Mouse (Mus musculus) intestine, embryonic 16.5 days (tissue): ENCODE measurements around the gene Plekho1. TPM values are rescaled to one million over a fixed set of nuclear protein-coding genes. Genes with fewer than 3 reads are reported as not detected.

Experiments
- ATAC-seq: fragments of 200-750 bp; cut with Nextera tagmentation; 2 replicates; pipeline ENCODE4 v1.8.0; 2017; ENCODE audit warnings: moderate TSS enrichment, moderate library complexity
- H3K27ac ChIP-seq: fragments of 300-500 bp; sonication (generic); 2 replicates; pipeline ENCODE4 v1.5.1; 2014; ENCODE audit warnings: mild to moderate bottlenecking, low read length
- H3K27me3 ChIP-seq: fragments of 300-500 bp; sonication (generic); replicated peaks from 2 replicates; pipeline ENCODE4 v1.6.1; 2014; ENCODE audit warnings: low read length, control low read depth, mixed read lengths; ENCODE audit not compliant: control insufficient read depth, insufficient read depth
- H3K36me3 ChIP-seq: fragments of 300-500 bp; sonication (generic); 2 replicates; pipeline ENCODE4 v1.6.1; 2014; ENCODE audit warnings: low read length, control low read depth; ENCODE audit not compliant: control insufficient read depth, insufficient read depth
- H3K4me1 ChIP-seq: fragments of 300-500 bp; sonication (generic); 2 replicates; pipeline ENCODE4 v1.6.1; 2014; ENCODE audit warnings: low read length, control low read depth, mixed read lengths; ENCODE audit not compliant: control insufficient read depth, insufficient read depth
- H3K4me2 ChIP-seq: fragments of 300-500 bp; sonication (generic); 2 replicates; pipeline ENCODE4 v1.6.1; 2014; ENCODE audit warnings: low read depth, low read length, control low read depth
- H3K4me3 ChIP-seq: fragments of 300-500 bp; sonication (generic); 2 replicates; pipeline ENCODE4 v1.5.1; 2014; ENCODE audit warnings: mild to moderate bottlenecking, low read length
- H3K9ac ChIP-seq: fragments of 300-500 bp; sonication (generic); 2 replicates; pipeline ENCODE4 v1.6.1; 2014; ENCODE audit warnings: low read depth, low read length
- H3K9me3 ChIP-seq: fragments of 300-500 bp; sonication (generic); 2 replicates; pipeline ENCODE4 v1.6.1; 2016; ENCODE audit warnings: low read length, control low read depth; ENCODE audit not compliant: control insufficient read depth
- WGBS: fragments of 180-500 bp; shearing (Covaris S2); extraction: QIAGEN DNeasy Blood & Tissue Kit; methylation state at CpG from one replicate; pipeline ENCODE4 v1.1.7; 2014; 5-methylcytosine and 5-hydroxymethylcytosine counted together
- polyA plus RNA-seq: library from polyadenylated mRNA; unstranded; fragments of >200 nt; fragmentation: Nextera tagmentation; extraction: Ambion mirVana; gene quantifications from 2 replicates; pipeline ENCODE4 v1.2.1, GENCODE M21; 2015

Gene Plekho1
- polyA plus RNA-seq, 1 experiment from 2014 or later: 17.7 TPM

DNA sequence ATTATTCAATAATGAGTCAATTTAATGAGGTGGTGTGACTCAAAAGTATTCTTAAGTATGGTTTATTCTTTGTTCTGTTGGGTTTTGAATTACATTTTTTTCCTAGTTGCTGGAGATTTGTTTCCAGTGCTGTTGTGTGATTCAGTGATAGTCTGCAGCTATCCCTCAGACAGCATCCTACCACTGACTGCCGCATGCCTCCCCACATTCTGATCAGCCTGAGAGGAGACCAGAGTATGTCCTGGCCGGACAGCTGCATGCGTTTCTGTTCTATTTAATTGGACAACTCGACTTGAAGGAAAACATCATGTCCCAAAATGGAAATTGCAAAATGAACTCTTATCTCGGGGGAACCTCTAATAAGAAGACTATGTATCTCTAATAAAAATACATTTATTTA is 47.5 kb downstream of the Plekho1 start:
- Histone ChIP-seq H3K27me3 (no peaks in the 10 kb centered on the region), H3K4me1 (no peaks in the 10 kb centered on the region), H3K4me3 (no peak overlapping the region), H3K9ac (no peak overlapping the region), H3K27ac (no peak overlapping the region), H3K4me2 (no peak overlapping the region), H3K36me3 (peaks cover 5% of the 10 kb centered on the region; the same call in 1 of the 2 replicates), H3K9me3 (no peaks in the 10 kb centered on the region)
- no peak for ATAC-seq
- WGBS: 88% methylated on average over 5 of the region's 5 CpGs

DNA sequence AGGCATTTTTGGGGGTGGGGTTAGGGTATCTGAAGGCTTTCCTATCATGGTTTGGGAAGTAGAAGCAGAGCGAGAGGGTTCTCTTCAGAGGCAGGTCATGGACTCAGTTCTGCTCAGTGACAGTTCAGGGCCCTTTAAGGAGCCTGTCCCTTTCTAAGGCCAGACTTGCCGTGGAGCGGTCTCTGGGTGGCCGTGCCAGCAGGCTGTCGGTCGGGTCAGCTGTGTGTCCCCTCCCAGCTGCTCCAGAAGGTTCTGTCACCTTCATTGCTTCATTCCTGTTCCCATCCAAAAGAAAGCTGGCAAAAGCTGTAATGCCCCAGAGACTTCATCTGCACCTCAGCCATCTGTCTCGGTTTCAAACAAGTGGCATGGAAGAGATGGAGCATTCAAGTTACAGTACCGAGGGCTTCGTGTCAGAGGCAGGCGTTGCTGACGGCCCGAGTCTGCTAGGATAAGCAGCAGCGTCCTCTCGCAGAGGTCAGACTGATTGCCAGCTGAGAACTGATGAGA is 50.0 kb downstream of the Plekho1 start:
- Histone ChIP-seq H3K9ac (no peak overlapping the region), H3K27ac (no peak overlapping the region), H3K4me1 (no peaks in the 10 kb centered on the region), H3K4me3 (no peak overlapping the region), H3K4me2 (no peak overlapping the region), H3K9me3 (no peaks in the 10 kb centered on the region), H3K27me3 (no peaks in the 10 kb centered on the region), H3K36me3 (peaks cover 13% of the 10 kb centered on the region)
- no peak for ATAC-seq
- 87% methylated on average over 14 of the region's 14 CpGs for WGBS

DNA sequence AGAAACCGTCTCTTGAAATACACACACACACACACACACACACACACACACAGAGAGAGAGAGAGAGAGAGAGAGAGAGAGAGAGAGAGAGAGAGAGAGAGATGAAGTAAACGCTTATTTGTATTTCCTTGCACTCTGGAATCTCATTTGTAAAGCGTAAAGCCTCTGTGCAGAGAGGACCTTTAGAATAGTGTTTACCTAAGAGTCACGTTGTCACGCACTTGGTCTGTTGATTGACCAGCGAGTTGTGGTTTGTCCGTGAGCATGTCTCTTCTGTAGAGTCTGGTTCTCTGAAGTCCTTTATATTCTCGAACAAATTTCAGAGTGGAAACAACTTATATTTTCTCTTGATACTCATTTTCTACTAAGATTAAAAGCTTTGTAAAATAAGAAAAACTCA is 51.1 kb downstream of the Plekho1 start:
- ATAC-seq: no peak
- no peak overlapping the region for H3K4me2 ChIP-seq
- no peak overlapping the region for H3K4me3 ChIP-seq
- WGBS: 84% methylated on average over 8 of the region's 8 CpGs
- peaks cover 17% of the 10 kb centered on the region for H3K36me3 ChIP-seq
- H3K9ac ChIP-seq: no peak overlapping the region
- no peaks in the 10 kb centered on the region for H3K9me3 ChIP-seq
- H3K27me3 ChIP-seq: no peaks in the 10 kb centered on the region
- no peaks in the 10 kb centered on the region for H3K4me1 ChIP-seq
- H3K27ac ChIP-seq: no peak overlapping the region

DNA sequence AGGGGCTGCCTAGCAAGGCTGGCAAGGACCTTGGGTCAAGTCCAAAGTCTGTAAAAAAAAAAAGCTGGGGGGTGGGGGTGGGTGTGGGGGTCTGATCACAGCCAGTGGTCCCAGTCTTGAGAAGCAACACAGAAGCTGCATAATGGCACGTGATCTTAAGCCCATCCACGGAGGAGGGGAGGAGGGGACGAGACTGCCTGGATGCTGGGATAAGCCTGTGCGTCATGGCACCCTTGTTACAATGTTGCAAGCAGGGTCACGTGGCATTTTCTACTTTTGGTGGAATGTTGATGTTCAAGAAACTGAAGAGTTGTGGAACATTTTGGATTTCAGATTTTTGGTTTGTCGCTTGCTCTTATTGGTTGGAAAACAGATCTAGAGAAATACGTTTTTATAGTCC is 52.6 kb downstream of the Plekho1 start:
- Histone ChIP-seq H3K36me3 (peaks cover 25% of the 10 kb centered on the region), H3K9me3 (no peaks in the 10 kb centered on the region), H3K4me2 (no peak overlapping the region), H3K4me3 (no peak overlapping the region), H3K27me3 (no peaks in the 10 kb centered on the region), H3K4me1 (no peaks in the 10 kb centered on the region), H3K27ac (no peak overlapping the region), H3K9ac (no peak overlapping the region)
- 93% methylated on average over 7 of the region's 7 CpGs for WGBS
- no peak for ATAC-seq

DNA sequence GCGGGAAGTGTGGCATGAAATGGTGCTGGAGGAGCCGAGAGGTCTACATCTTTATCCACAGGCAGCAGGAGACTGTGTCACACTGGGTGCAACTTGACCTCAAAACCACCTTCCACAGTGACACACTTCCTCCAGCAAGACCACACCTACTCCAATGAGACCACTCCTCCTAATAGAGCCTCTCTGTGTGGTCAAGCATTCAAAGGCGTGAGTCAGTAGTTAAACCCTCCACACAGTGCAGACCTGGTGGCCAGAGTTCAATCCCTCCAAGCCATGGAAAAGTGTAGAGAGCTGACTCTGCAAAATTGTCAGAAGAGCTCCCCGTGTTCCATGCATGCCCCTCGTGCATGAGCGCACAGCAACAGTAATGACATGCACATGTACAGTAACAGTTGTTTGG is 53.1 kb downstream of the Plekho1 start:
- peaks cover 25% of the 10 kb centered on the region for H3K36me3 ChIP-seq
- no peaks in the 10 kb centered on the region for H3K9me3 ChIP-seq
- H3K4me3 ChIP-seq: no peak overlapping the region
- H3K27me3 ChIP-seq: no peaks in the 10 kb centered on the region
- H3K9ac ChIP-seq: no peak overlapping the region
- WGBS: 88% methylated on average over 6 of the region's 6 CpGs
- no peaks in the 10 kb centered on the region for H3K4me1 ChIP-seq
- no peak overlapping the region for H3K27ac ChIP-seq
- no peak overlapping the region for H3K4me2 ChIP-seq
- no peak for ATAC-seq

DNA sequence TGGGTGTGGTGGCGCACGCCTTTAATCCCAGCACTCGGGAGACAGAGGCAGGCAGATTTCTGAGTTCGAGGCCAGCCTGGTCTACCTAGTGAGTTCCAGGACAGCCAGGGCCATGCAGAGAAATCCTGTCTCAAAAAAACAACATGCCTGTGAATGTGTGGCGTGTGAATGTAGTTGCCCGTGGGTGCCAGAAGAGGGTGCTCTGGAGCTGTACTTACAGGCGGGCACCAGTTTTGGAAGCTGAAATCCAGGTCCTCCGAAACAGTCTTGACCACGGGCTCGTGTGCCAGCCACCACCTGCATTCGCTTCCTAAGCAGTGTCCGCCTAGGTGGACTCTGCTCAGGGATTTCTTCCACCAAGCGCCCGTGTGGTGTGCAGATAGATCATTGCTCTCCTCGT is 57.0 kb downstream of the Plekho1 start:
- Histone ChIP-seq H3K4me1 (no peaks in the 10 kb centered on the region), H3K9ac (no peak overlapping the region), H3K9me3 (no peaks in the 10 kb centered on the region), H3K27ac (no peak overlapping the region), H3K27me3 (no peaks in the 10 kb centered on the region), H3K4me3 (no peak overlapping the region), H3K36me3 (peaks cover 36% of the 10 kb centered on the region), H3K4me2 (no peak overlapping the region)
- ATAC-seq: no peak
- WGBS: 93% methylated on average over 15 of the region's 15 CpGs

Other genes with a start within 250 kb of the Plekho1 start
- 56.3 and 58.9 TPM in 2 replicates for gene Tars2, start 235.8 kb downstream of the Plekho1 start, polyA plus RNA-seq
- gene Rprd2, start 177.1 kb downstream of the Plekho1 start, polyA plus RNA-seq: 13.5 TPM in 2 replicates
- gene Prpf3, start 140.1 kb downstream of the Plekho1 start, polyA plus RNA-seq: 39.2 and 42.0 TPM in 2 replicates
- gene Mrps21, start 124.5 kb downstream of the Plekho1 start, polyA plus RNA-seq: 357 and 360 TPM in 2 replicates
- 6.4 and 7.6 TPM in 2 replicates for gene Ciart, start 113.8 kb downstream of the Plekho1 start, polyA plus RNA-seq
- gene BC028528, start 104.0 kb downstream of the Plekho1 start, polyA plus RNA-seq: 18.4 and 19.8 TPM in 2 replicates
- 47.7 and 55.6 TPM in 2 replicates for gene Aph1a, start 102.0 kb downstream of the Plekho1 start, polyA plus RNA-seq
- gene Car14, start 91.3 kb downstream of the Plekho1 start, polyA plus RNA-seq: 0.76 and 1.1 TPM in 2 replicates
- gene Anp32e, start 66.8 kb downstream of the Plekho1 start, polyA plus RNA-seq: 140 and 150 TPM in 2 replicates
- gene Vps45, start 62.5 kb upstream of the Plekho1 start, polyA plus RNA-seq: 28.0 and 28.5 TPM in 2 replicates
- 14.7 and 15.5 TPM in 2 replicates for gene Otud7b, start 108.5 kb upstream of the Plekho1 start, polyA plus RNA-seq
- 24.5 TPM in 2 replicates for gene Mtmr11, start 166.0 kb upstream of the Plekho1 start, polyA plus RNA-seq
- 142 and 154 TPM in 2 replicates for gene Sf3b4, start 176.3 kb upstream of the Plekho1 start, polyA plus RNA-seq
- 3.2 and 3.4 TPM in 2 replicates for gene Sv2a, start 185.2 kb upstream of the Plekho1 start, polyA plus RNA-seq
- 65.2 and 66.2 TPM in 2 replicates for gene Bola1, start 223.7 kb upstream of the Plekho1 start, polyA plus RNA-seq
- gene Hist2h2ab, start 223.9 kb upstream of the Plekho1 start, polyA plus RNA-seq: 0.70 TPM in 1 of 2 replicates, not detected in the other
- gene Hist2h2ac, start 224.9 kb upstream of the Plekho1 start, polyA plus RNA-seq: 2.8 and 4.7 TPM in 2 replicates
- 6.7 and 7.3 TPM in 2 replicates for gene Hist2h2be, start 225.1 kb upstream of the Plekho1 start, polyA plus RNA-seq
- gene Hist2h3c2, start 243.1 kb upstream of the Plekho1 start, polyA plus RNA-seq: 2.9 and 3.7 TPM in 2 replicates
- gene Hist2h2aa2, start 244.3 kb upstream of the Plekho1 start, polyA plus RNA-seq: 37.3 and 43.2 TPM in 2 replicates
- 13.7 and 14.1 TPM in 2 replicates for gene Hist2h2aa1, start 249.5 kb upstream of the Plekho1 start, polyA plus RNA-seq